Mouse (Mus musculus) G1E (cell line): ENCODE results near the gene Adcy6.

ENCODE experiments used
- CTCF ChIP-seq: IDR thresholded peaks from 2 replicates; pipeline ENCODE4 v1.5.1; 2012; ENCODE audit warnings: low read depth, low read length, inconsistent platforms, mixed read lengths
- GATA2 ChIP-seq: IDR thresholded peaks from 2 replicates; pipeline ENCODE4 v1.6.1; 2012; ENCODE audit warnings: low read depth, low read length, inconsistent platforms, borderline replicate concordance
- TAL1 ChIP-seq: conservative IDR thresholded peaks from 2 replicates; pipeline ENCODE4 v1.6.1; 2012; ENCODE audit warnings: low read depth, low read length, inconsistent platforms, mixed read lengths

- TF ChIP-seq CTCF: no peak
- TF ChIP-seq GATA2: no peak
- TF ChIP-seq TAL1: no peak
These were observed 34.5 kb upstream of the Adcy6 start for GRCm38 (mm10) chr15:98644406-98644805.
